Mouse (Mus musculus): Measurements from ENCODE around the gene Slc35c2.

The Slc35c2 gene

GRCm38 (mm10) chr2:165275824-165276223 lies 11.8 kb downstream of the Slc35c2 start:
- in situ Hi-C loops (cut with MboI, MseI), result loop anchor here in 1 of 2 experiments (10.0 kb wide), 2 partner anchors 61 to 201 kb away; no protein-coding TSS in a partner anchor

- in situ Hi-C loops (cut with MboI, MseI), result loop anchor here in 1 of 2 experiments (10.0 kb wide), 2 partner anchors 60 to 200 kb away; no protein-coding TSS in a partner anchor
These were observed 12.5 kb downstream of the Slc35c2 start for GRCm38 (mm10) chr2:165275124-165275640.

GRCm38 (mm10) chr2:165273589-165273988 lies 14.1 kb downstream of the Slc35c2 start:
- in situ Hi-C loops (cut with MboI, MseI), result loop anchor here (5.0 to 10.0 kb wide), 3 partner anchors 59 to 199 kb away; no protein-coding TSS in a partner anchor

- in situ Hi-C loops (cut with MboI, MseI), result loop anchor here (5.0 to 10.0 kb wide), 3 partner anchors 57 to 197 kb away; no protein-coding TSS in a partner anchor
These were observed 16.3 kb downstream of the Slc35c2 start for GRCm38 (mm10) chr2:165271326-165271725.

DNA sequence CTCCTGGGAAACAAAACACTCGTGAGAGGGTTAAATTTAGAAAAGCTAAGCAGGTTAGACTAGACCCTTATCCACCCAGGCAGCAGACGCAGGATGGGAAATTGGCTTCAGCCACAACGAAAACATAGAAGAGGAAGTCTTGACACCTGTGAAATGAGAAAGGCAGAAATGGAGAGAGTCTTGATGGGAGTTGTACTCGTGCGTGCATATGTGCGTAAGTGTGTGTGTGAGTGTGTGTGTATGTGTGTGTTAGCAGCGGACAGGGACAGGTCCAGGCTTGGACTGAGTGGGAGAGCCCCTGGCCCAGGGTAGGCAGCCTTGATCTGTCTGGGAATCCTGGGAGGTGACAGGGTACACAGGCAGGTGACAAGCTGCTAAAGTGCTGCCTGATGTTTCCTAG lies 16.8 kb downstream of the Slc35c2 start:
- in situ Hi-C loops (cut with MboI, MseI), result loop anchor here (5.0 to 10.0 kb wide), 3 partner anchors 56 to 196 kb away; no protein-coding TSS in a partner anchor

GRCm38 (mm10) chr2:165266739-165267138 lies 20.9 kb downstream of the Slc35c2 start:
- in situ Hi-C loops (cut with MboI, MseI), result no loop called here

GRCm38 (mm10) chr2:165263861-165264260 lies 23.8 kb downstream of the Slc35c2 start:
- in situ Hi-C loops (cut with MboI, MseI), result no loop called here

- in situ Hi-C loops (cut with MboI, MseI), result no loop called here
These were observed 25.2 kb downstream of the Slc35c2 start for GRCm38 (mm10) chr2:165262274-165262990.

DNA sequence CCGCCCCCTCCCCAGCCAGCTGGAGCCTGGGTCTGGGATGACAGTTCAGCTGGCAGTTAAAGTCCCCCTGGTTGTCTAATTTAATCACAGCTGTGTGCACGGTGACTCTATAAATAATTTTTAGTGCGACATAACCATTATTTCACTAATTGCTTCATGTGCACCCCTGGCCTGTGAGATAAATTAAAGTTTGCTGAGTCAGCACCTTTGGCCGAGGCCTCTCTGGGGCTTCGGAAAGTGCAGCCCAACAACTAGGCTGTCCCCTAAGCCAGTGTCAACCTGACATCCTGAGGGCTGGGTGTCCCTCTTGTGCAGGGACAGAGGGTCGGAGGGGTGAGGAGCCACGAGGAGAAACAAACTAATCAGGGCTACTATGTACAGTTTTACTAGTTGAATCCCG lies 27.8 kb downstream of the Slc35c2 start:
- in situ Hi-C loops (cut with MboI, MseI), result no loop called here

- in situ Hi-C loops (cut with MboI, MseI), result no loop called here
These were observed 29.3 kb downstream of the Slc35c2 start for GRCm38 (mm10) chr2:165258321-165258720.

DNA sequence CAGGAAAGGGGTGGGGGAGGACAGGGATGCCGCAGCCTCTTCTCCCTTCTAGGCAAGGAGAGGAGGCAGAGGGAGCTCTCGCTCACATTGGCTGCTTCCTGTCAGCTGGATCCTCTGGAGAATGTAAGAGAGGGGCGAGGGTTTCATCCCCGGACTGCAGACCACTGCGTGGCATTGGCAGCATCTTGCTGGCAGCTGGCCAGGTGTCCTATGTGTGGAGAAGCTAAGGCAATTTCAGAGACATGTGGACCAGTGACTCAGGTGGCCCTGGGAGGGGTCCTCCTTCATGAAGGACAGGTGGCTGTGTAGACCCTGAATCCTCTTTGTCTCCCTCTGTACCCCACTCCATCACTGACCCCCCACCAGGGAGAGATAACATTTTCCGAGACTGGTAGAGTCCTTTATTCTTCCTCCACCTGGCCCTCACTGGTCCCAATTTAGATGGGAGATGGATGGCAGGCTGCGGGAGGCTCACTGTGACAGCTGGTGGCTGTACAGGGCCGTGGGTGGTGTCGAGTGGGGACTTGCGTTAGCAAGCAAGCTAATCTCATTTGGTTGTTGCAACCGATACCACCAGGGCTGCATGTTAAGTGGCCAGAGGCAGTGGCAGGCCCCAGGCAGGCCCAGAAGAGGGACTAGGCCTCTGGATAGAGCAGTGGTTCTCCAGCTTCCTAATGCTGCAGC lies 30.4 kb downstream of the Slc35c2 start:
- in situ Hi-C loops (cut with MboI, MseI), result no loop called here

DNA sequence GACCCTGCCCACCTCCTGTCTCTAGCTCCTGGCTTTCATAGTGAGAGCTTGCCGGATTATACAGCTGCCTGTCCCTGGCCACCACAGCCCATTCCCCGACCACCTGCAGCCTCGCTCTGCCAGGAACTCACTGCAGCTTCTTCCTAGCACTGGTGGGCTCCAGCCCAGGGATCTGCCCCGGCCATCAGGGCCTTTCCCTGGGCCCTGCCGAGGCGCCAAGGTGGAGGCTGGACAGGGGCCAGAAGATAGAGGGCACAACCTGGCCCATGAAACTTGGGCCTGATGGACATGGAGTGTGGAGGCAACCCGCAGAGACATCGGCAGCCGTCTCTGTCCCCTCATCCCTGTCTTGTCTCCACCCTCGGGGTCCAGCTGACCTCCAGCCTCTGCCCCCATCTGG lies 31.5 kb downstream of the Slc35c2 start:
- in situ Hi-C loops (cut with MboI, MseI), result no loop called here

DNA sequence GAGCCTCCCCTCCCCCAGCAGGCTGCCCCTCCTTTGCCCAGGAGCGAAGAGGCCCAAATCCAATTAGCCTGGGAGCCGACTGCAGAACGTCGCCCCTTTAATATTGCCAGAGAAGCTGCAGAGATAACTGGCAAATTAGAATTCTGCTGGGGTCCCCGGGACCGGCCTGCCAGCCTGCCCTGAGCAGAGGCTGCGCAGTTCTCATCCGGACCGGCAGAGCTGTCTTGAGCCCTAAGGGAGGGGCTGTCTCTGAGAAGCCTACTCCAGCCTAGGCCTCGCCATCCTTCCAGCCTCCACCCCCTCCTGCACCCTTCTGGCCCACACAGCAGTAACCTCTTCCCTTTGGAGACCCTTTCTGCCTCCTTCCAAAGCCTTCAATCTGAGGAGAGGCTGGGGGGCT lies 33.8 kb downstream of the Slc35c2 start:
- in situ Hi-C loops (cut with MboI, MseI), result no loop called here

DNA sequence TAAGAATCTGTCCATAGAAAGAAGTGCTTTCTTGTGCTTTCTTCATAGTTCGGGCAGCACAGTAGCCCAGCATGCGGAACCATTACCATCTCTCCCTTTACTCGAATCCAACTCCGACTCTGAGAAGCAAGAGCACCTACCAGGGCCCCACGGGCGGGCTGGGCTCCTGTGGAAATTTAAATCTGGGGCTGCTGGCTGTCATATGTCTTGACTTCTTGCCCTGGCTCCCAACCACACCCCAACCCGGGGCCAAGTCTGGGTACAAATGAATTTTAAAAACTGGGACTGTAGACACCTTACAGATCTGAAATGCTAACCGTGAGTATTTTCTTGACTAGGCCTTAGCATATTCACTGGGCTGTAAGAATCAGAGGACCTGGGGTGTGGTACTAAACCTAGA lies 34.4 kb downstream of the Slc35c2 start:
- in situ Hi-C loops (cut with MboI, MseI), result no loop called here

- in situ Hi-C loops (cut with MboI, MseI), result no loop called here
These were observed 34.9 kb downstream of the Slc35c2 start for GRCm38 (mm10) chr2:165252801-165253200.

GRCm38 (mm10) chr2:165252381-165252780 lies 35.3 kb downstream of the Slc35c2 start:
- in situ Hi-C loops (cut with MboI, MseI), result no loop called here

- in situ Hi-C loops (cut with MboI, MseI), result no loop called here
These were observed 36.8 kb downstream of the Slc35c2 start for GRCm38 (mm10) chr2:165250903-165251302.

DNA sequence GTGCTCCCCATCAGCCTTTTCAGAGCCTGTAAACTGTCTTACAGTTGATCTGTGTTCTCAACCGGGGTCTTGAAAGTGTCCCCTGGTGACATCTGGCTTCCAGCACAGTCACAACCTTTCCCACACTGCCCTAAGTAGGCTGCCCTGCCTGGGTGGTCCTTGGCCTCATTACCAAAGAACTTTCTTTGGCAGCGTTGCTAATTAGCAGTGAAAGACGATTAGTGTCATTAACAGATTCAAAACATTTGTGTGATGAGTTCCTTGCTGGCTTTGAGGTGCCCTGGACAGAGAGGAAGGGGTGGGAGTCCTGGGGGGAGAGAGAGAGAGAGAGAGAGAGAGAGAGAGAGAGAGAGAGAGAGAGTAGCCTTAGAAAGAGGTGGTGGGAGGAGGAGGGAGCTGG lies 38.7 kb downstream of the Slc35c2 start:
- in situ Hi-C loops (cut with MboI, MseI), result no loop called here

DNA sequence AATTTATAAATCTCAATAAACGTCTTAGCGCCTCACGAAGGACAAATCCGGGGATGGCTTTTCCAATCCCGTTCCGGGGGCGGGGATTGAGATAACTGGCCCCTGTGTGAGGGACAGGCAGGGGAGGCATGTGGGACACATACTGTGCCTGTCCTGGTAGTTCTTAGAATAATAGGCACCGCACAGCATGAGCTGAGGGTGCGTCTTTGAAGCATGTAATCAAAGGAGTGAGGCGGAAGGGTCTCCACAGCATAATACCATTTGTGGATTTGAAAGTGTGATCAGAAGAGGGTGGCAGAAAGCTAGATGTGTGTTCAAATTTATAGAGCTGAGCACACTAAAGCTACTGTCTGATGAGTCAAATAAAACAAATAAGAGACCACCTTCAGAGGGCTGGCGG lies 41.3 kb downstream of the Slc35c2 start:
- in situ Hi-C loops (cut with MboI, MseI), result no loop called here

DNA sequence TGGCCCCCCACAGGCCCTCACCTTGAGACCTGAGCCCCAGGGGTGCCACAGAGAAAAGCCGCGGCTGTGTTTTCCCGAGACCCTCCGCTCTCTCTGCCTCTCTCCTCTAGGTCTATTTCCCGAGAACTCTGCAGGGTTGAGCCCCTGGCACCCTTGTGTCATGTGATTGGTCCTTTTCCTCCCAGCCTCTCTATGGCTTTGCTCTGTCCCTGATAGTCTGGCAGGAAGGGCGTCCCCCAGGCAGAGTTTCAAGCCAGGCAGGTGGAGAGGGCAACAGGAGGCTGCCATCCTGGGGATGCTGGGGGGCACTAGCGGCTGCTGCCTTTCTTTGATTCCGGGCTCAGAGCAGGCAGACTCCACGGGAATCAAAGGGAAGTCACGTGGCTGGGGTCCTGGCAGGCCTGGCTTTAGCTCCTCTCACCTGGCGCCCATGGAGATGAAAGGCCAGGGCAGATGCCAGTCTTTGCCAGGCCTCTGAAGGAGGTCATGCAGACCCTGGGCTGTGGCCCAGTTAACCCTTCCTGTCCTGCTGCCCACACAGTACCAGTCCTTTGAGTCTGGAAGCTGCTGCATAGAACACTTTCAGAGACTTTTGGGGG lies 44.4 kb downstream of the Slc35c2 start:
- in situ Hi-C loops (cut with MboI, MseI), result no loop called here

DNA sequence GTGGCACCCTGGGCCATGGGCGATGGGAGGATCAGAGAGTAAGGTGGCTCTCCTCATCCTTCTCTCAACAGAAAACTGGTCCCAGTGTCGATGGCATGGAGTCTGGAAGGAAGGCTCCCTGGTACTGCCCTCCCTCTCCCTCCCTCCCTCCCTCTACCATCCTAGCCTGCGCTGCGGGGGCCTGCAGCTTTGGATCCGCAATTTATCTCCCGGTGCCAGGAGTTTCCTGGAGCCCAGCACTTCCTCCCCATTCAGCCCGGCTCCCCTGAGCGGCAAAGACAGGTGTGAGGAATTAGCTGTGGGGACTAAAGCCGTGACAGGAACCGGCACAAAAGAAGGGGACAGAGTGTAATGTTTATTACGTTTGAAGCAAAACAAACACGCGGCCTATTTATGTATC lies 45.1 kb downstream of the Slc35c2 start:
- in situ Hi-C loops (cut with MboI, MseI), result no loop called here

GRCm38 (mm10) chr2:165241786-165242185 lies 45.9 kb downstream of the Slc35c2 start:
- in situ Hi-C loops (cut with MboI, MseI), result no loop called here
